Mouse (Mus musculus): ENCODE measurements around the gene Aven.

The Aven gene

DNA sequence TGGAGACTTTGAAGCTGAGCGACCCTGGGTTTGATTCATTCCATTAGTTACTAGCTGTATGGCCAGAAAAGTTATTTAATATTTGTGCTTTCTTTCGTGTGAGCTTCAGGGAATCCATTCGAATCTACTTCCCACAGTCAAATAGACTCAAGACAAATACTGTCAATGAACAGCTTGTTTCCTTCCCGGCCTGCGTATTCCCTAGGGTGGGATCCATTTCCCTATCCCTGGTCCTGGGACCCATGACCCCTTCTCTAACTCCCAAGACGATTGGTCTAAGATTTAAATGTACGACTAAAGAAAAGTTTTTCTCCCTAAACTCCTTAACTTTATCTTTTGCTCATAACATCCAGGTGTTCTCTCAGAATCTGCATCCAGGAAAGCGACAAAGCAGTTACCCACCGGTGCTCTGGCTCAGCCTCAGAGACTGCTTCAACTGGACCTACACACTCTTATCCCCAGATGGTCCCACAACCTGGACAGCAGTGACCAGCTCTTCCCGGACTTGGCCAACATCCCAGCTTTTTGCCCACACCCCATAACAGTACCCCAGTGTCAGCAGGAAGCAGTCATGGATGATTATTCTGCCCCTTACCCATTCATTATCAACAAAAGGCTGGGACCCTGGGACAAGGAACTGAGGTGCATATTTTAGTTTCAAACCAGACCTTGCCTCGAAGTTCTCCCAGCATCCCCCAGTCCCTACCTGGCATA, 2.1 kb upstream of the Aven start:
- DNase-seq (ENCODE audit: low read depth, low spot score): no peak

DNA sequence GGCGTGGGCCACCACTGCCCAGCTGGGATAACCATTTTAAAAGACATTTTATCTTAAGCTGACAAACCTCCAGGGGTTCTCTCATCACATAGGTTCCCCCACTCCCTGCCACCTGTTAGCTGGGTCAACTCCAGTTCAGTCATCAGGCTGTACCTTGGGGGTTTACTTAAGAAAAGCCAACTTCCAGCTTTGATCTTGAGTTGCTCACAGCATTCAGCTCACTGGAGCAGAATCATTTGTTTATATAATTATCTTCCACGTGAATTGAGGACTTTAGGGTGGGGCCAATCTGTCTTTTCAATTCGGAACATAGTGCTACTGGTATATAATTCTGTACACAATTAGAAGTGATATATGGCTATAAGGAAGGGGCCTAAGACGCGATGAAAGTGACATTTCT, 1.1 kb upstream of the Aven start:
- no peak for DNase-seq (ENCODE audit: low read depth, low spot score)

DNA sequence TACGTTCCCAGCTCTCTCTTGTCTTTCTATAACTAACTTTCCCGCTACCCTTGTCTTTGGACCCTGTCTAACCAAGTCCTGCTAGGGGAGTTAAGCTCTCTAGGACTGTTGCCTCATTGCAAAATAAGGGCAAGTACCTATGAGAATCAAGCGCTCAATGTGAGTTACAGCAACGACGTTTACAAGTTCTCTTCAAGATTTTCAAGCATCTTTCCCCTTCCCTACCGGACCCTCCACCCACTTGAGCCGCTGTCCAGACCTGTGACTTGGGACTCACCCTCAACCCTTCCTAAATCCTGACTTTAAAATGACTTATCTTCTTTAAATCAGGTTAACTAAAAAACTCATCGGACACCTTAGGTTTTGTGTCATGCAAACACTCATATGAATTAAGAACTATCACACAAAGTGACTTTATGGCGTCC, 321 bp upstream of the Aven start:
- no peak for DNase-seq (ENCODE audit: low read depth, low spot score)

DNA sequence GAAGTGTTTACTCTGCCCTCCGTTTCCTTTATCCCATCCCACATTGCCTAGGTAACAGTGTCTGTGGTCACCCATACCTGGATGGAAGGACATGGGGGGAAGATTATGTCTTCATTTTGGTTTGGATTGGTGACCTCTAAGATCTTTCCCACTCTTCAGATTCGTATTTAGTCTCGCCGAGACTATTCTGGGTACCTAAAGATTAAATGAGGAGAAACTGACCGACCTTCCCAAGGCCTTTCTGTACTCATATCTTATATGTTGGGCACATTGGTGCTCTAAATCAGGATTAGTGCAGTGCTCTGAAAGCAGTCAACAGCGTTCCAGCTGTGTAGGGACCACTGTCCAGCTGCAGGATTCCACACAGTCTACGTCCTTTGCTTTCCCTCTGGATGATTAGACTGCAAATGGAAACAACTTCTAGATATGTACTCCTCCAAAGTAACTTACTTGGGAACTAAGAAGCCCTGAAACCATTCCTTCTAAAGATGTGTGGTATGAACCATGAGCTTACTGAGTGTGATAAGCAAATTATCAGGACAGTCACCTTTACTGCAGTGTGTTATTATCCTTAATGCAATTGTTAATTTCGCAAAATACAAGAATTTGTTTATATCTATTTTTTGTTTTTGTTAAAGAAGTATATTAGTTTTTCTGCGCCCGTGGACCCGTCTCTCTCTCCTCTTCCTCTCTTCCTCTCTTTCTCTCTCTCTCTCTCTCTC, 936 bp downstream of the Aven start:
- no peak for DNase-seq (ENCODE audit: low read depth, low spot score)

DNA sequence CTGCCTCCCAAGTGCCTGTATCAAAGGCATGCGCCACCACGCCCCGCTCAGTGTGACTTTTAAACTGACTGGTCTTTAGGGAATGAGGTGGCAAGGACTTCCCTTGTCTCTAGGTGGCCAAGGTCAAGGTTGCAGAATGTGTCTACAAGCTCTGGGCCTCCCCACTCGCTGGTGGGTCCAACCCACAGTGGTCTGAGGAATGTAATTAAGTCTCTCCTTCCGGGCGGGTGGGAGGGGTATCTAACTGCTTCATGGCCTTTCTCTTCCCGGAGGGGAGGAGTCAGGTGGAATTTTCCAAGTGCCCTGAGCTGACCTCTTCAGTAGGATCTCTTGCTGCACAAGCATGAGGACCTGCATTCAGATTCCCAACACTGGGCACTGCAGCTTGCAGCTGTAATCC, 5.1 kb downstream of the Aven start:
- DNase-seq (ENCODE audit: low read depth, low spot score): no peak

DNA sequence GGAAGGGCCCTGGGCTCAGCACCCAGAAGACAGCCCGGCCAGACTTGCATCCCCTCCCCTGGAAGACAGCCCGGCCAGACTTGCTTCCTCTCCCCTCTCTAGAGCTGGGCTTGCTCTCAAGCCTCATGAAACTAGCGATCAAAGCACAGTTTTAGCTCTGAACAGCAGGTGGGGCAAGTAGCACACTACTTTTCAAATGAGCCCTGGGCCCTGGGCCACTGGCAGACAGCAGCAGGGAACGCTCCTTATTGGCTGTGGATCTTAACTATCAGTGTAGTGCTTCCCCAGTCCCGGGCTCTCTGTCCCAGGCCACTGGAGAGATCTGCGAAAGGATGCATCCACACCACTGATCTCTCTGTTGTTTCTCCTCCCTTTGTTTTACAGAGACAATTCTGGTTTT, 8.4 kb downstream of the Aven start:
- DNase-seq (ENCODE audit: low read depth, low spot score): peak; percentile 55

DNA sequence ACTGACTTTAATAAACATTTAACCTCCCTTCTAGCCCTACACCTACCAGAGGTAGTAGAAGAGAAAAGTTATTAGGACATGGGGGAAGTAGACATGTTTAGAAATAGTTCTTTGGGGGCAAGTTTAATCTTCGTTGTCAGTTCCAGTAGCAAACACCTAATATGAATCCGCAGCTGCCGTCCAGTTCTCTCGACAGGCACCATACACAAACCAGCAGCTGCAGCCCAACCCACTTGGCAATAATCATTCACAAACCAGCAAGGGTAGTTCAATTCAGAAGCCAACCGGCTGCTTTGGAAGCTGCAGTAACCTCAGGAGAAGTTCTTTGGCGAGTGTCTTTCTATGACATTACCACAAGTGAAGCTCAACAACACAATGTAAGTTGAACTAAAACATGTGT, 11.2 kb downstream of the Aven start:
- DNase-seq (ENCODE audit: low read depth, low spot score): no peak

DNA sequence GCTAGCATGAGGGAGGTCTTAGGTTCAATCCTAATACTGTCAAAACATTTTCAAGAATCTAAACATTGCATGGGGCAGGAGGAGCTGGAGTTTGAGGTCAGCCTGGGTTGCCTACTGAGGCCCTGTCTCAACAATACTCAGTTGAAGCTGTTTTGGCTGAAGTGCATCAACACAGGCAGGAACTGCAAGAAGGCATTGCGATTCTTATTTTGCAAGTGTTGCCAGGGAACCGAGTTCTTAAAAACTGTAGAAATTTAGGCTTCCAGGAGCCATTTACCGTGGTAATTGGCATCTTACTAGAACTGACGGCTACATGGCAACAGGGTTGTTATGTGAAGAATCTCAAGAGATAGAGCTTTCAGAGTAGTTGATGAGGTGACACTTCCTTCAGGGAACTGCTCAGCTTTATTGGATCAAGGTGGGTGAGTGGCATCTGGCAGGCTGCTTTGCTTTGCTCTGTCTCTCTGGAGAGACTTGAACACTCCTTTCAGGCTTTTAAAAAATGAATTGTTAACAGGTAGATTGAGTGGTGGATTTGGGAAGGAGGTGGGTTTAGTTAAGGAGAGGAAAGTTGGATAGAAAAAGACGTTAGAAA, 14.2 kb downstream of the Aven start:
- no peak for DNase-seq (ENCODE audit: low read depth, low spot score)

DNA sequence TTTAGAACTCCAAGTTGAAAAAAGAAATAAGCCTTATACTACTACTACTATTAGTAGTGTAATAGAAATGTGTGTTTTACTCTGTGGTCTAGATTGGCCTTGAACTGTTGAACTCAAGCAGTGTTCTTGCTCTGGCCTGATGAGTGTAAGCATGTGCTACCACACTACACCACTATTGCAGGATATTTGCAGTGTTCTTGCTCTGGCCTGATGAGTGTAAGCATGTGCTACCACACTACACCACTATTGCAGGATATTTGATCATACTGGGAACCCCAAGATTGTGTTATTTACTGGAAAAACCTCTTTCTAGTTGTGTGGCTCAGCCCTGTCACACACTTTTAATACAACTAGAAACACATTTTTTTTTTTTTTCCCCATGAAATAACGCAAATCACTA, 14.7 kb downstream of the Aven start:
- no peak for DNase-seq (ENCODE audit: low read depth, low spot score)

DNA sequence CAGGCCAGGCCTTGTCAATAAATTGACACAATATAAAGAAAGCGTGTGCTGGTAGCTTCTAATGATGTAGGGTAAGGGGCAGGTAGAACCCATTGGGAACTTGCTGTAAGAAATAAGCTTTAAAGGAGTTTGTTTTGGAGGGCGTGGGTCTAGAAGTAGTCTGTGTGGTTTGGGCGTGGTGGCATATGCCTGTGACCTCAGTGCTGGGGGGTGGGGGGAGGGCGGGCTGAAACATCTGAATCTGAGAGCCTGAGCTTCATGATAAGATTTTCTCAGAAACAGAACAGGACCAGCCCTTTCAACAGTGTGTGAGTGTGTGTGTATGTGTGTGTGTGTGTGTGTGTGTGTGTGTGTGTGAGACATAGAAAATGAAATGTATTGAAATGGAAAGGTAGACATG, 17.4 kb downstream of the Aven start:
- DNase-seq (ENCODE audit: low read depth, low spot score): no peak

DNA sequence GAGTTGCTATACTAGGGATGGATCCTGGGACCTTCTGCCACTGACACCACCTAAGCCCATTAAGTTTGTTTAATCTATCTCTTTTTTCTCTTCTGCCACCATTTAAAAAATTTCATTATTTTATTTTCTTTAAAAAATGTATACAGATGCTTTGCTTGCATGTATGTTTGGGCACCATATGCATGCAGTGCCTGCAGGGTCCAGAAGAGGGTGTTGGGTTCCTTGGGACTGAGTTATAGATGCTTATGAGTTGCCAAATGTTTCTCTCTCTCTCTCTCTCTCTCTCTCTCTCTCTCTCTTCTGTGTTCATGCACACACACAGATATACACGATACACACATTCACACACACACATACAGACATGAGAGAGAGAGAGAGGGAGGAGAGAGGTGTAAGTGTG, 20.3 kb downstream of the Aven start:
- DNase-seq (ENCODE audit: low read depth, low spot score): no peak

DNA sequence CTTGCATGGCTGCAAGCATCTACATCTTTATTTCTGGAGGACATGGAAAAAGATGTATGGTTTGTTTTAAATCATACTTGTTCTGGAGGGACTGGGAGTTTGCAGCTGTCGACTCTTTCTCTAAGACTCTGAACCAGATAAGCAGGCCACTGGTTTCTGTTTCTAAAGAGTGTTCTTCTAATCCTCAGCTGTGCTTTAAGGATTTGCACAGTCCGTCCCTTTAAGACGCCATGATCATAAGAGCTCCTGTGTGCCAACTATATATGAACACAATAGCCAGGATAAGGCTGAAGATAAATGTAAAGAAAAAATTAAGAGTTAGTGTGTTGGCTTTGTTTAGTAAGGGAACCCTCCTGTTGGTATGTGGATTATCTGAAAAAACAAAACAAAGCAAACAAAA, 24.0 kb downstream of the Aven start:
- no peak for DNase-seq (ENCODE audit: low read depth, low spot score)

DNA sequence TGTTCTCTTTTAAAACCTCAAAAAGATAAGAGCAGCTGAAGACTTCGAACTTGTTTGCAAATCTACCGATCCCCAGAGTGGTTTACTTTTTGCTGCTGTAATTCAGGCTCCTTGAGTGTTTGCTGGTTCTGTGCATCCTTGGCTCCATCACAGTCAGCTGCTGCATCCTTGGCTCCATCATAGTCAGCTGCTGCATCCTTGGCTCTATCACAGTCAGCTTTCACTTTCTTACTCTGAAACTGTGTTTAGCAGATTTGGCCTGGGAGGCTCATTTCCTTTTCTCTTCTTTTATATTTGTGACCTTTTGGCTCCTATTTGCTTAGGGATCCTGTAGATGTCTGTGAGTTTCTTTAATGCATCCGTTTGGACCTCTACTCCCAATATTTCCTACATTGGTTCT, 24.5 kb downstream of the Aven start:
- no peak for DNase-seq (ENCODE audit: low read depth, low spot score)

DNA sequence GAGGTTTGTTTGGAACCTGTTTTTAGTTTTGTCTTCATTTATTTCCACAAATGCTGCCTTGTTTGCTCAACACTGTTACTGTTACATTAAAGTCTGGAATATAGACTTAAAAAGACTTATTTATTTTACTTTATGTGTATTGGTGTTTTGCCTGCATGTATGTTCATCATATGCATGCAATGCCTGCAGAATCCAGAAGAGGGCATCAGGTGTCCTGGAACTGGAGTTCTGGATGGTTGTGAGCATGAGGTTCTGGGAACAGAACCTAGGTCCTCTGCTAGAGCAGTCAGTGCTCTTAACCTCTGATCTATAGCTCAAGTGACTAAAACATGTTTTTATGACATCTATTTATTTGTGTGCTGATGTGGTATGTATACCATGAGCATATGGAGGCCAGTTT, 25.8 kb downstream of the Aven start:
- DNase-seq (ENCODE audit: low read depth, low spot score): no peak

DNA sequence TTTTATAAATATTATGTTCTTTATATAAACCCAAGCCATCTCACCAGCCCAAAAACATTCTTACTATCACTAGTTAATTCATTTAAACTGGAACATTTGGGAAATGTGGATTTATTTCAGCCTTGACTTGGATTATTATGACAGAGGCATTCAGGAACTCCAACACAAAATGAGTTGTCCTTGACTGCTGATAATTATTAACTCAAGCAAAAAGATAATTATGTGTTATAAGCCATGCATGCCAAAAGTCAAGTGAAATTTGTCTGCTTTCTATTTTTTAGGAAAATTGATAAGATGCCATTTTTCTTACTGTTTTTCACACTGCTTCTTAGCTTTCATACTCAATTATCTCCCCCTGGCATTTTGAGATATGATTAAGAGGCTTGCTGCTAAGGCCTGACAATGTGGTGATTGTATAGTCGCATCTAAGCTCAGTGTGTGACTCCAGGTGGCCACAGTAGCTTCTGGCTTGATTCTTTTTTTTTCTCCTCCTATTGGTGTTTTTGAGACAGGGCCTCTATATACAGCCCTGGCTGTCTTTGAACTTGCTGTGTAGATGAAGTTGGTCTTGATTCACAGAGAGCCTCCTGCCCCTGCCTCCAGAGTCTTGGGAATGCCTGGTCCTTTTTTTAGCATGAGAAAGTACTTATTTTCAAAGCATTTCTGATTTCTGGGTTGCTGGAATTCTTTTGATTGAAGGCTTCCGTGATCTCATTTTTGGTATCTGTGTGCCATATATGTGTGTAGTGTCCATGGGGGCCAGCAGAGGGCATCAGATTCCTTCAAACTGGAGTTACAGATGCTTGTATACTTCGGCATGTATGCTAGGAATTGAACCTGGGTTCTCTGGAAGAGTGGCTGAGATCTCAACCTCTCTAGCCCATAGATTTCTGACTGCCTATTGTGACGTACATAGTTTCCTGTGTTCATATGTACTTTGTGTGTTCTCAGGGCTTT, 28.0 kb downstream of the Aven start:
- DNase-seq (ENCODE audit: low read depth, low spot score): no peak

DNA sequence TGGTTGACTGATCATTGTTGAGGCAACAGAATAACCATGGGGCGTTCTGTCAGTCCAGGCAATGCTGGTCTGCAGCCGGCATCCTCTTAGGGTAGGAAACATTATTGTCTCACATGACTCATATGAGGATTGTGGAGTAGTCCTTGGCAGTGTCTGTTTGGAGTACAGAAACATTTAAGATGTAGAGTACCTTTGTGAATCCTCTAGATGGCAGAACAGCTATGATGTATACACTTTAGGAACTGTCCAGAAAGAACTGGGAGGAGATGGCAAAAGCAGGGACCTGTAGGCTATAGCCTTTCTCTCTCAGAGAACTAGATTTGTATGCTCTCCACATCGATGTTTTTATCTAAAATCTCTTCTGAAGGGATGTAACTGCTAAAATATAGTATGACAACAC, 34.2 kb downstream of the Aven start:
- no peak for DNase-seq (ENCODE audit: low read depth, low spot score)

DNA sequence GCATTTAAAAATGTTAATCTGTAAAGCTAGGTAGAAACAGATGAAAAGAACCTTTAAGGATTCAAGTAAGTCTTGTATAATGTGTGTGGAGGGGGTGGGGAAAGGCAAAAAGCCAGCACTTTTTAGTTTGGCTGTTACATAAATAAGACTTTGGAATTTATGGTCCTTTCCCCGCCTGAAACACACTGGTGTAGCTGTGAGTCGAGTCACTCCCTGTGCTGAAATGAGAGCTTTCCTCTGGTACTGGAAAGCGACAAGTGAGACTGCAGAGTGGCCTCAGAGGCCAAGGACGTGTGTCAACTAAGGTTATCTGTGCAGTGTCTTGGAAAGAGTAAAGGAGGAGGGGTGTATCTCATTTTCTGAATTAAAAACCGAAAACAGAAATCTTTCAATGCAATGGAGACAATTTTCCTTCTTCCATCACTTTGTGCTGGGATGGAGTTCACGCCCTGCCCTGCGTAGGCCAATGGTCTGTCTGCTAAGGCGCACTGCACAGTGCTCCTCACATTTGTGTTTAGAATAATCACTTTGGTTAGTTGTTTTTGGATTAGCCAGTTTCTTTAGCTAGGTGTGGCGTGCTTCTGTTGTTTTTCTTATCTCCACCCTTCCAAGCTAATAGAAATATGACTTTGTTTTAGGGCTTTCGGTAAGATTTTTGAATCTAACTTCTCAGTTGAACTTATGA, 40.2 kb downstream of the Aven start:
- no peak for DNase-seq (ENCODE audit: low read depth, low spot score)

DNA sequence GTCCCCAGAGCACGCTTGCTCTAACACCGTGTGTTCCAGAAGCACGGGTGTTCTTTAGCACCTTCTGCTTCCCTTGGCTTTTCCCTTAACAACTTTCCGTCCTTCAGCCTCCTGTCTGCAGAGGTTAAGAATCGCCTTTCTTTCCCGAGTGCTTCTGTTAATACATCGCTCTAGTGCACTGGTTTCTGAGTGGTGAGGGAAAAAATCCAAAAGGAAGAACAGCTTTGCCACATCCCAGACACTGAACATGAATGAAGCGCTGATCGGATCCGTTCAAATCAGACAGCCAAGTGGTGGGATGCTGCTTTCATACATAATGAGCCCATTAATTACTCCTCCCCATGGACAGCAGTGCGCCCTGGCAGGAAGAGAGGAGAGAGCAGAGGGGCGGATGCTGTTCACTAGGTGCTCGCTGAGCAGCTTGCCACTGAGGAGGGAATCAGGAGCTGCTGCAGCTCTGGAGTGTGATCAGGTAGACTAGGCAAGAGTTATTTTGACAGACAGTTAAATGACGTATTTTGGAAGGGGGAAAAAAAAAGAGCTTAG, 42.0 kb downstream of the Aven start:
- no peak for DNase-seq (ENCODE audit: low read depth, low spot score)

DNA sequence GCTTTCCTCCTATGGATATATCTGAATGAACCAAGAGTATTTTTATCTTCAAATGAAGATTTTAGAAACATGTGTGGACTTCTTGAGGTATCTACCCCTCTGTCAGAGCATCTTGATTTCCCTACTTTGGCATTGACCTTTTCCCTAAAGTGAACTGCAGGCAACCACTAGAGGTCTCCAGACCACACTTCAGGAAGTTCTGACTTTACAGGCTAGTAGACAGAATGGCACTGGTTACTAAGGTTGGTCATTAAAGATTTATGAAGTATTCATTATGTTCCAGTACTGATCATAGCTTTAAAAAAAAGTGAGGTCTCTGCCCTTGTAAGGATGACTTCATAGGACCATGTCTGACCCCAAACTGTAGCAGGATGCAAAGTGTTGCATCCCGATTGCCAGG, 46.0 kb downstream of the Aven start:
- no peak for DNase-seq (ENCODE audit: low read depth, low spot score)

DNA sequence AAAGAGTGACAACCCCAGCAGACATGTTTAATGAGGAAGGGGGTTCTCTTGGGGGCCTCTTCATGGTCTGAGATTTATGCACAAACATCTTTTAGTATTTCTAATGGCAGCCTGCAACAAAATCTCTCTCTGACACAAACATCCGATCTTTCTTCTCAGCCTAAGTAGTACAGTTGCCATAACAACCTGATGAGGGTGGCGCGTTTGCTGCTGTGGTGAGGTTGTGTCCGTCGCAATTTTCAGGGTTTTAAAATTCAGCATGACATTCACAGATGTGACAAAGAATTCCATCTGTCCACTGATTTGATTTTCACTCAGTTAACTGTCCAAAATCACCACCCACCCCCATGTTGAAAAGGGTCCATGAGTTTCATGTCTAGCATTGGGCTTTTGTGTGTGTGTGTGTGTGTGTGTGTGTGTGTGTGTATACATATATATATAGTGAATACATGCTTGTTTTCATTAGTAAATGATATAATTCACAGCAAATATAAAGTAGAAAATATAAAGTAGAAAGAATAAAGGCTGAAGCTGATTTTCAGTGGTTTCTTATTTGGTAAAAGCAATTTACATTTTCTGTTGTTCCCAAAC, 49.0 kb downstream of the Aven start:
- DNase-seq (ENCODE audit: low read depth, low spot score): peak; percentile 49

DNA sequence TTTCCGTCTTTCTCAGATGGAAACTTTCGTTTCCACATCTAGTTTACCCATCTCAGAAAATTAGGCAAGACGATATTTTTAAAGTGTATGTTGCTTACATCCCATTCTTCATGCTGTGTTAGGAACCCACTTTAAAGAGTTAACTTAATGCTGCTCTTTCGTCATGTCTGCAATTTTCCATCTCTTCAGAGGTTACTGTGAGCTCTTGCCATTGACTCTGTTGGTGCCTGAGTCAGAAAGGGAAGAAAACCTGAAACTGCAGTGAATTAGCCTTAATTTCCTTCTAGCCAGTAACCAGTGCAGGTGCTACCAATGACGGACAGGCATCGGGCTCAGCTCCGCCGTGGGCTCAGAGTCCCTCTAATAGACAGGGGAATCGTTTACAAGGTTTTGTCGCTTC, 63.8 kb downstream of the Aven start:
- DNase-seq (ENCODE audit: low read depth, low spot score): no peak
